Mouse (Mus musculus) limb, embryonic 14.5 days (tissue): ENCODE measurements around the gene Fgf11. TPM values are rescaled to one million over a fixed set of nuclear protein-coding genes. Genes with fewer than 3 reads are reported as not detected.

Experiments
- ATAC-seq: fragments of 200-750 bp; cut with Nextera tagmentation; 2 replicates; pipeline ENCODE4 v1.8.0; 2017; ENCODE audit warnings: low read depth, moderate number of reproducible peaks, moderate TSS enrichment; ENCODE audit not compliant: low FRiP score
- DNase-seq: peaks from one replicate; pipeline ENCODE4 v3.0.0-alpha.2; 2015; ENCODE audit warnings: low spot score
- H3K27ac ChIP-seq: fragments of 300-500 bp; sonication (generic); replicated peaks from 2 replicates; pipeline ENCODE4 v1.5.1; 2014; ENCODE audit warnings: low read depth, mild to moderate bottlenecking, low read length, moderate library complexity, mixed read lengths
- H3K27me3 ChIP-seq: fragments of 300-500 bp; sonication (generic); 2 replicates; pipeline ENCODE4 v1.6.1; 2014; ENCODE audit warnings: low read length, mixed read lengths; ENCODE audit not compliant: control insufficient read depth, insufficient read depth
- H3K36me3 ChIP-seq: fragments of 300-500 bp; sonication (generic); 2 replicates; pipeline ENCODE4 v1.6.1; 2014; ENCODE audit warnings: mild to moderate bottlenecking, low read length, moderate library complexity, mixed read lengths; ENCODE audit not compliant: control insufficient read depth, insufficient read depth
- H3K4me1 ChIP-seq: fragments of 300-500 bp; sonication (generic); 2 replicates; pipeline ENCODE4 v1.6.1; 2014; ENCODE audit warnings: antibody characterized with exemption, low read length, mixed read lengths; ENCODE audit not compliant: control insufficient read depth, insufficient read depth
- H3K4me2 ChIP-seq: fragments of 300-500 bp; sonication (generic); replicated peaks from 2 replicates; pipeline ENCODE4 v1.6.1; 2014; ENCODE audit warnings: low read depth, mild to moderate bottlenecking, low read length, moderate library complexity; ENCODE audit not compliant: severe bottlenecking
- H3K4me3 ChIP-seq: fragments of 300-500 bp; sonication (generic); replicated peaks from 2 replicates; pipeline ENCODE4 v1.5.1; 2014; ENCODE audit warnings: low read length
- H3K9ac ChIP-seq: fragments of 300-500 bp; sonication (generic); 2 replicates; pipeline ENCODE4 v1.6.1; 2014; ENCODE audit warnings: mild to moderate bottlenecking, low read depth, low read length, moderate library complexity; ENCODE audit not compliant: severe bottlenecking
- H3K9me3 ChIP-seq: fragments of 300-500 bp; sonication (generic); 2 replicates; pipeline ENCODE4 v1.6.1; 2016; ENCODE audit warnings: low read length; ENCODE audit not compliant: control insufficient read depth
- POLR2A ChIP-seq: fragments of 200-500 bp; IDR thresholded peaks from 2 replicates; pipeline ENCODE4 v1.8.0; 2012; ENCODE audit warnings: inconsistent platforms, mild to moderate bottlenecking, moderate library complexity, borderline replicate concordance; ENCODE audit not compliant: insufficient read depth, insufficient read length; ENCODE audit errors: extremely low read depth
- WGBS: fragments of 180-500 bp; shearing (Covaris S2); extraction: QIAGEN DNeasy Blood & Tissue Kit; methylation state at CpG from one replicate; pipeline ENCODE4 v1.1.7; 2014; 5-methylcytosine and 5-hydroxymethylcytosine counted together
- polyA plus RNA-seq, 2 experiments: library from polyadenylated mRNA; depleted of rRNA in 1 of 2; stranded (reverse) in 1 of 2; unstranded in 1 of 2; fragments of >200 nt; fragmentation: Nextera tagmentation in 1 of 2; extraction: Ambion mirVana in 1 of 2; gene quantifications; 2 replicates each; pipeline versions ENCODE4 v1.2.1 to v1.2.3; 2012 to 2014

Fgf11 gene
- polyA plus RNA-seq, 2 experiments = 2.2 to 17.2 TPM

- DNase-seq (no peak), ATAC-seq (no peak)
- no peaks in the 10 kb centered on the region for H3K9me3 ChIP-seq
- no peaks in the 10 kb centered on the region for H3K27me3 ChIP-seq
- no peak overlapping the region for H3K4me2 ChIP-seq
- no peak for TF ChIP-seq POLR2A
- H3K9ac ChIP-seq = no peak overlapping the region
- H3K4me3 ChIP-seq = no peak overlapping the region
- H3K4me1 ChIP-seq = peaks cover 6% of the 10 kb centered on the region
- 85% methylated on average over 20 of the region's 20 CpGs for WGBS
- no peak overlapping the region for H3K27ac ChIP-seq
- H3K36me3 ChIP-seq = peaks cover 29% of the 10 kb centered on the region
These were observed 25.2 kb downstream of the Fgf11 start for GRCm38 (mm10) chr11:69776488-69776887.

GRCm38 (mm10) chr11:69775716-69776115 is 25.9 kb downstream of the Fgf11 start:
- Histone ChIP-seq H3K9me3 (no peaks in the 10 kb centered on the region), H3K4me3 (no peak overlapping the region), H3K9ac (no peak overlapping the region), H3K36me3 (peaks cover 29% of the 10 kb centered on the region), H3K4me1 (peaks cover 6% of the 10 kb centered on the region), H3K27me3 (no peaks in the 10 kb centered on the region), H3K27ac (no peak overlapping the region), H3K4me2 (no peak overlapping the region)
- TF ChIP-seq POLR2A = no peak
- 67% methylated on average over 10 of the region's 10 CpGs for WGBS
- DNase-seq (no peak), ATAC-seq (no peak)

- Histone ChIP-seq H3K27ac (no peak overlapping the region), H3K4me1 (peaks cover 6% of the 10 kb centered on the region), H3K9ac (no peak overlapping the region), H3K9me3 (no peaks in the 10 kb centered on the region), H3K4me2 (no peak overlapping the region), H3K36me3 (peaks cover 32% of the 10 kb centered on the region), H3K4me3 (no peak overlapping the region), H3K27me3 (no peaks in the 10 kb centered on the region)
- 66% methylated on average over 5 of the region's 5 CpGs for WGBS
- TF ChIP-seq POLR2A = no peak
- ATAC-seq = no peak
- DNase-seq = no peak
These were observed 26.7 kb downstream of the Fgf11 start for GRCm38 (mm10) chr11:69774961-69775360.

- peak overlapping the region; percentile 92; the same call in 1 of the 2 replicates for H3K4me3 ChIP-seq
These were observed 34.1 kb downstream of the Fgf11 start for GRCm38 (mm10) chr11:69767625-69767909.

GRCm38 (mm10) chr11:69766872-69767624 is 34.6 kb downstream of the Fgf11 start:
- peak overlapping the region; percentile 81 for H3K4me2 ChIP-seq
- H3K9me3 ChIP-seq = no peaks in the 10 kb centered on the region
- H3K27ac ChIP-seq = peak overlapping the region; percentile 93; the same call in 1 of the 2 replicates
- H3K27me3 ChIP-seq = no peaks in the 10 kb centered on the region
- H3K9ac ChIP-seq = peak overlapping the region; percentile 94
- DNase-seq = no peak
- TF ChIP-seq POLR2A = no peak
- H3K4me3 ChIP-seq = peak overlapping the region; percentile 92
- peaks cover 24% of the 10 kb centered on the region for H3K4me1 ChIP-seq
- WGBS = 49% methylated on average over 13 of the region's 13 CpGs
- ATAC-seq = no peak
- H3K36me3 ChIP-seq = 0 out of 2 replicates have a peak, but pooled peaks cover 4% of the 10 kb centered on the region

More at GRCm38 (mm10) chr11:69767625-69767909, 34.1 kb downstream of the Fgf11 start:
- no peak overlapping the region for H3K27ac ChIP-seq
- H3K27me3 ChIP-seq = no peaks in the 10 kb centered on the region
- WGBS = 60% methylated on average over 4 of the region's 4 CpGs
- DNase-seq (no peak), ATAC-seq (no peak)
- H3K9ac ChIP-seq = no peak overlapping the region; the same call in 1 of the 2 replicates
- TF ChIP-seq POLR2A = no peak
- H3K36me3 ChIP-seq = 0 out of 2 replicates have a peak, but pooled peaks cover 4% of the 10 kb centered on the region
- no peaks in the 10 kb centered on the region for H3K9me3 ChIP-seq
- peaks cover 24% of the 10 kb centered on the region for H3K4me1 ChIP-seq
- peak overlapping the region; percentile 81 for H3K4me2 ChIP-seq
